Mouse (Mus musculus): Measurements from ENCODE around the gene Apbb2.

Gene Apbb2

DNA sequence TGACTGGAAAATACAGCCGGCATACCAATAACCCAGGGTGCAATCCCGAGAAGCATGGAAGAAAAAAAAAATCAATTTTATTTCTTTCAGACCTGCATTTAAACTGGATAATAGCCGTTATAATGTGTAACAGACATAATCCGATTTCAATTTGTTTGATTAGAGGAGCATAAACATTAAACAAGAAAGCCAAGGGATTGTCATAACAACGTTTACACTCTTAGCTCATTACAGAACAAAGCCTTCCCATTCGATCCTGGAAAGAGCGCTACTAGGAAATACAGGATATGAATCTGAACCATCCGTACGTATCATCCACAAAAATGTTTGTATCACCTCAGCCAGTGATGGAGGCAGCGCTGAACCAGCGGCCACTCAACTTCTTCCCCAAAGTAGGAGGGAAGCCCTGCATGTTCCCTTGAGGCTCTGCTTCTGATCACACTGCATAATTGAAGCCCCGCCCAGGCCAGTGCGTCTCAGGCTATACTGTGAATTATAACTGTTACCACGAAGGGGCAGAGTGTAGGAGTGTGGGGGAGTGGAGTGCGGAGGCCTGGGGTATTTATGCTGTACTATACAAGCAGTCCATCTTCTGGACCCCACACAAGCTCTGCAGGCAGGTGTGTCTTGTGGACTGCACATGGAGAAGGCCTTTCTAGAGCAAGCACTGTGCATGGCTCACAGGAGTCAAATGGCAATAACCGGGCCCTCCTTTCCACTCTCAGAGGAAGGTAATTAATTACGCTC is 278.1 kb downstream of the Apbb2 start:
- DNase-seq (ENCODE audit: low spot score): no peak

DNA sequence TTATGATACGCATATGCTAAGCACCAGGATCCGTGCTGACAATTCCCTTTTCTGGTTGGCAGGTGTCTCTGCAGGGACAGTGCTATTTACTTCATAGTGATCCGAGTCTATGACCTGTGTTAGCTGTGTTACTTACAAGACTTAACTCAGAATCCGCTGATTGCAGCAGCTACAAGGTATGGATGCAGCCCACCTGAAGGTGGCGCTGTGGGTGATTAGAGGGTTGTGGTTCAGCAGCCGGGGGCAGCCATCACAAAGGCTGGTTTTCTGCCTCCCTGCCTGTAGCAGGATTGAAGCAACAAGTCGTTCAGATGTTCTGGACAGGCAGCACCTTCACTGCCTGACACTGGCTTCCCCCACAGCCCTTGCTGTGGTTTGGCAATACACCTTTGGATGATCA is 280.0 kb downstream of the Apbb2 start:
- peak; percentile 5 for DNase-seq (ENCODE audit: low spot score)

GRCm38 (mm10) chr5:66337969-66338345 is 280.6 kb downstream of the Apbb2 start:
- peak; percentile 31 for DNase-seq (ENCODE audit: low spot score)

- no peak for DNase-seq (ENCODE audit: low spot score)
These were observed 281.3 kb downstream of the Apbb2 start for GRCm38 (mm10) chr5:66337025-66337968.

- DNase-seq (ENCODE audit: low spot score): no peak
These were observed 287.8 kb downstream of the Apbb2 start for GRCm38 (mm10) chr5:66330806-66331205.

DNA sequence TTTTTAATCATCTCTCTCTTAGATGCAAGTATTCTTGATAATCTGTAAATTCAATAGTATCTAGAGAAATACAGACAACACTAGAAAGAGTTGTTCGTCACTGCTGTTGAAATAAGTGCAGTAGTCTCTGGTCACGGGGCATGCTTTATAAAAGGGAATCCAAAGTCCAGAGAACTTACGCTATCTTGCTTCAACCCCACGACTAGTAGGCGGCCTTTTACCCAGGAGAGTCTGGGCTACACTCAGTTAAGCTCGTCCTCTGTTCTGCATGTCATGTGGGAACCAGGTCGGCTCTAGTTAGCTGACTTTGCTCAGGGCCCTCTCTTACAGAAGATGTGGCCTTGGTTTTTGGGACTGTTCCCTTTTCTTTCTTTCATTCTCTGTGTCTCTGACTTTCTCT is 289.8 kb downstream of the Apbb2 start:
- DNase-seq (ENCODE audit: low spot score): no peak

- no peak for DNase-seq (ENCODE audit: low spot score)
These were observed 290.4 kb downstream of the Apbb2 start for GRCm38 (mm10) chr5:66327949-66328726.

GRCm38 (mm10) chr5:66326395-66326794 is 292.2 kb downstream of the Apbb2 start:
- DNase-seq (ENCODE audit: low spot score): no peak

DNA sequence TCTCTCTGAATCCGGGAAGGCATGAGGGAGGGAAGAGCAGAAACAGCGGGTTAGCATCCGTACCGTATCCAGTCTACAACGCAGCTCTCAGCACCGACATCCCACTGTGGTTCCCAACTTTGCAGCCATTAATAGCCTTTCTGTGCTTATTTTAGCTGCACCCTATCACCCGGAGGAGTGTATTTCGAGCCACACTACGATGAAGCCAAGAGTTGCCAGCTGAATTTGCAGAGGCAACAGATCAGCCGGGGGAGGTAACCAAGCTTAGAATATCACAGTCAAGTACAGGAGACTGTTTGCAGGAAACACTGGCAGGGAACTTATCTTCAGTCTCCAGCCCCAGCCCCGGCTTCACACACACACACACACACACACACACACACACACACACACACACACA is 295.0 kb downstream of the Apbb2 start:
- no peak for DNase-seq (ENCODE audit: low spot score)

DNA sequence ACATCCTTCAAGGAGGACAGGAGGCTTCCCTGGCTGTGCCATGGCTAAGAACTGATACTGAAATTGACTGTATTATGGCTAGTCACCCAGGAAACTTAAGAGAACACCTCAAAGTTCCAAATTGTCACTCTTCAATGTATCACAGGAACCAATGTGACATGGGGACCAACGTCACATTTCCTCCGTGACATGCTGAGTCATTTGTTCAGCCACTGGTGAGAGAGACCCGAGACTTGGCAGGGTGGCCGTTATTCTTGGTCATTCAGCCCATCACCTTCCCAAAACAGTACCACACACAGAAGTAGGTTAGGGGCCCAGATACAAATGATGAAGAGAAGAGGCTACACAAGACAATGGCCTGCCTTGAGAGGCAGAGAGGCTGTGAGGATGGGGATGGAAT is 295.5 kb downstream of the Apbb2 start:
- no peak for DNase-seq (ENCODE audit: low spot score)

- DNase-seq (ENCODE audit: low spot score): no peak
These were observed 298.7 kb downstream of the Apbb2 start for GRCm38 (mm10) chr5:66319827-66320404.

GRCm38 (mm10) chr5:66319341-66319740 is 299.2 kb downstream of the Apbb2 start:
- peak; percentile 16 for DNase-seq (ENCODE audit: low spot score)

DNA sequence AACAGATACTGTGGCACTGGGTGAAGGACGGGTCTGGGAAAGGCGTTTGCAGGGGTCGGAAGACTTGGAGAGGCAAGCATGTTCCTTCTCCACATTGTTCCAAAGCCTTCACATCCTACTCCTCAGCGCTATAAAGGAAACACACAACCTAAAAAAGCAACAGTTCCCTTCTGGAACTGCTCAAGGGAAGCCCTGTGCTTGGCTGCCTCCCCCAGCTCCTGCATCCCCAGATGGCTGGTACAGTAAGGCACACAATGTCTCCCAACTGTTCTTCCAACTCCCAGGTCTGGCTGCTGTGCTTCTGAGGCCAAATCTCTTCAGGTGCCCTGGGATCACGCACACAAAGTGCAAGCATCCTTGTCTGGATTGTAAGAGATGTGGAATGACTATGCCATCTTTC is 302.8 kb downstream of the Apbb2 start:
- DNase-seq (ENCODE audit: low spot score): no peak

DNA sequence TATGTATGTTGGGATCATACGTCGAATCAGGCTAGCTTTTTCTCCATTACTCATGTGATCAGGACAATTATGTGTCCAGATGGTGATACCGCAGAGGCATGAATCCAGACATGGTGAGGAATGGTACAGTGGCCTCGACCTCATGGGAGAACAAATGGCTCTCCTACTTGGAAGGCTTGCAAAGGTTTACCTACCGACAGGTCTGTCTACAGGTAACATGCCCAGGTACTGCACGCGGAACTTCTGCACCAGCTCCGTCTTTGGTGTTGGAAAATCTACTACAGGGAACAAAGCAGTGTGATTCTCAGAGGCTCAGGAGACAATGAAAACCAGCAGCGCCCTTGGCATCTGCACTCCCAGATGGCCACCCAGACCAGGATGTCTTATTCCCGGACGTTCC is 307.8 kb downstream of the Apbb2 start:
- DNase-seq (ENCODE audit: low spot score): no peak

DNA sequence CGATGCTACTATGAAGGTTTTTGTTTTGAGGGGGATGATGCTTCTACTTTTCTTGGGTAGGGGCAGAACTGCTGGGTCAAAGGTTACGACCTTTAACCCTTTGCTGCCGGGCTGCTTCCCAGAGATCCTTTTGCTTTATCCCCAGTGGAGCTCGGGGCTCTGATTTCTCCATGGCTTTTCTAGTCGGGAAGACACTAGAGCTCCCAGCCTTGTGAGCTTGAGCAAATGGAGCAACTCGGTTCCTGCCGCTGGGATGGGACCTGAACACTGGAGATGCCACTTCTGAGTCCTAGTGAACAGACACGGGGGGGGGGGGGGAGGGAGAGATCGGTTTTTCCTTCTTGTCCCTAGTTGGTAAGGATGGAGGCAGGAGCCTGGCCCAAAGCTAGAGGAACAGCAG is 308.3 kb downstream of the Apbb2 start:
- DNase-seq (ENCODE audit: low spot score): no peak

GRCm38 (mm10) chr5:66305511-66305910 is 313.1 kb downstream of the Apbb2 start:
- no peak for DNase-seq (ENCODE audit: low spot score)

DNA sequence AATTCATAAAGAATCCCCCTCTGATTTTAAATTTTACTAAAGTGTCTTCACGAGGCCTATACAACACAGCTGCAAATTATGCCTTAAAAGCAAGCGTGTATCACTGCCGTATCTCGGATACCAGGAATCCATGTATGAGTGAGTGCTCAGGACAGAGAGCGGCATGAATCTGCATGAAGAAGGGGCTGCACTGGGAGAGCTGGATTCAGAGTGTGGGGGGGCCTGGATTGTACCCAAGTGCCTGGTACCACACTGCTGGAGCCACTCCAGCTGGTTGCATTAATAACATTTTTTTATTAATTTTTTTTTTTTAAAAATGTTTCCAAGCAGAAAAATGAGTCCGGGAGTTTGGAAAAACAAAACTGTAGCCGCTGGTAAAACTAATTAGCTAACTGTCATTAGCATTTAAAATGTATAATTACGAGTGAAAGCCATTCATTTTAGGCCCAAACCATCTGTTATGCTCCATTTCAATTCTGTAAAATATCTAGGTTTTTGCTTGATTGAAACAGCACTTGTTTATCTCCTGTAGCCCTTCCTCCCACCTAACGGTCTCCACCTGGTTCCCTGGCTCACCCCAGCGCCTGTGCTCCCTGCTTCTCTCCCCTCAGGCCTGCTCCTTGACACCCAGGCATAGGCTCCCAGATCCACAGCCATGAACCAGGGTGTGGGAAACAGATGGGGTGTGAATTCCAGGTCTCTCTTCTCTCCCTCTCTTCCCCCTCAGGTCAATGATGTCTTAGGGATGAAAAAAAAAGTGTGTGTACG is 314.1 kb downstream of the Apbb2 start:
- DNase-seq (ENCODE audit: low spot score): no peak

- no peak for DNase-seq (ENCODE audit: low spot score)
These were observed 315.7 kb downstream of the Apbb2 start for GRCm38 (mm10) chr5:66302873-66303272.

- DNase-seq (ENCODE audit: low spot score): no peak
These were observed 316.3 kb downstream of the Apbb2 start for GRCm38 (mm10) chr5:66302085-66302815.

DNA sequence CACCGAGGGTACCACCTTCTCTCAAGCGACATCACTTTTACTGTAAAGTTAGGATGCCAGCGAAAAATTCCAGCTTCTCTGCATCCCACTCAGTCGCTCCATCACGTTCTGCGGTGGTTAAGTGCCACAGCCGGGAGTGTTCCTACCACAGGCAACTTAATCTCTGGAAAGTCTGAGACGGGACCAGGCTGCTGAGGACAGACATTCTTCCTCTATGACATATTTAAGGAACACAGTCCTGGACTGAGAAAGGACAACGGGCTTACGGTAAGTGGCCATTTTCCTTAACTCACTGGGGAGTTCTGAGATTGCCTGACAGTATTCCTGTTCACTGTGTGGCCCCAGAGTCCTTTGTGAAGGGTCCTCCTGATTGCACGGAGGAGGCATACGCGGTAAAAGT is 318.0 kb downstream of the Apbb2 start:
- no peak for DNase-seq (ENCODE audit: low spot score)

DNA sequence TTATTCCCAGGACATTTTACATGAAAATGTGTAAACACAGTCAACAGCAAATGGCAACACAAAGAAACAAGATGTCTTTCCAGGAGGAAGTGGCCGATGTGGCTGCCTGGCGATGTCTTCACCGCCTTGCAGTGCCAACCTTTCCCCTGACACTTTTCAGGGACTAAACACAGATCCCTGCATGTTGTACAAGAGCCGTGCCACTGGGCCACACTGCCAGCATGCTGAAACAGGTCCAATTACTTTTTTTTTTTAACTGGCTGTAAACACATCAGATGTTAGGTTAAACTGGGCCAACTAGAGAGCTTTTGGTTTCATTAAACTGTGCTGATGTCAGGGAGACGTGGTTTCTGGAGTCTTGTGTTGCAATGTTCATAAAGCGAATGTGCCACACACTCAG is 319.7 kb downstream of the Apbb2 start:
- DNase-seq (ENCODE audit: low spot score): no peak

All from MN1 (cell line).